Comparison of ENCODE assay signal across 8 mouse cellular contexts in genomic region chr17:32163910-32164650, GRCm38 (mm10). TPM values are rescaled to one million over a fixed set of nuclear protein-coding genes. Genes with fewer than 3 reads are reported as not detected.
DNase-seq lines count a peak whose midpoint lies in the region; ATAC-seq lines count a peak whose summit lies in the region.

No protein-coding gene starts in this region.

- peak overlapping the region; percentile 21; the same call in 1 of the 2 replicates for H3K4me2 ChIP-seq in heart, embryonic 15.5 days
- no peak overlapping the region for H3K4me2 ChIP-seq in heart, embryonic 11.5 days
- peak overlapping the region; percentile 22 for H3K4me2 ChIP-seq in embryonic facial prominence, embryonic 12.5 days (replicated peaks)
- H3K4me2 ChIP-seq in neural tube, embryonic 12.5 days (replicated peaks) = peak overlapping the region; percentile 94

- WGBS in heart, embryonic 15.5 days = 53% methylated on average over 6 of the region's 6 CpGs
- 64% methylated on average over 6 of the region's 6 CpGs for WGBS in heart, embryonic 11.5 days (ENCODE audit: insufficient replicate concordance)
- 60% methylated on average over 6 of the region's 6 CpGs for WGBS in embryonic facial prominence, embryonic 12.5 days
- WGBS in limb, embryonic 10.5 days = 76% methylated on average over 6 of the region's 6 CpGs
- WGBS in neural tube, embryonic 12.5 days = 66% methylated on average over 6 of the region's 6 CpGs

- no peaks in the 10 kb centered on the region for H3K36me3 ChIP-seq in heart, embryonic 15.5 days
- no peaks in the 10 kb centered on the region for H3K36me3 ChIP-seq in heart, embryonic 11.5 days (ENCODE audit: control insufficient read depth, insufficient read depth, low read length)
- no peaks in the 10 kb centered on the region for H3K36me3 ChIP-seq in embryonic facial prominence, embryonic 12.5 days
- peaks cover 33% of the 10 kb centered on the region for H3K36me3 ChIP-seq in limb, embryonic 10.5 days
- H3K36me3 ChIP-seq in neural tube, embryonic 12.5 days = no peaks in the 10 kb centered on the region; the same call in 1 of the 2 replicates

- peak overlapping the region; percentile 4; the same call in 1 of the 2 replicates for H3K4me3 ChIP-seq in heart, embryonic 15.5 days
- H3K4me3 ChIP-seq in heart, embryonic 11.5 days (ENCODE audit: low read depth, low read length) = no peak overlapping the region
- peak overlapping the region; percentile 2; the same call in 1 of the 2 replicates for H3K4me3 ChIP-seq in embryonic facial prominence, embryonic 12.5 days
- H3K4me3 ChIP-seq in limb, embryonic 10.5 days = 0 out of 2 replicates have a peak overlapping the region, but pooled peaks have one; percentile 12
- H3K4me3 ChIP-seq in neural tube, embryonic 12.5 days = no peak overlapping the region

- no peak; the same call in 1 of the 2 replicates for ATAC-seq in heart, embryonic 15.5 days (replicated peaks; ENCODE audit: insufficient number of reproducible peaks, insufficient read depth, low FRiP score, low read depth)
- no peak for ATAC-seq in heart, embryonic 11.5 days (replicated peaks; ENCODE audit: insufficient number of reproducible peaks, low FRiP score, low TSS enrichment)
- no peak for ATAC-seq in embryonic facial prominence, embryonic 12.5 days (ENCODE audit: insufficient number of reproducible peaks, insufficient read depth, low FRiP score, low TSS enrichment)
- no peak for ATAC-seq in neural tube, embryonic 12.5 days (ENCODE audit: low FRiP score, low read depth)

- DNase-seq in limb, embryonic 10.5 days (ENCODE audit: low spot score) = no peak
- no peak for DNase-seq in layer of hippocampus, postnatal 25 days (ENCODE audit: extremely low spot score in 1 of 2, low spot score in 1 of 2)
- DNase-seq in urinary bladder, postnatal 36 days (ENCODE audit: low spot score in 2 of 2) = no peak
- DNase-seq in right cerebral cortex, postnatal 36 days (ENCODE audit: low spot score in 2 of 2) = no peak

- peak overlapping the region; percentile 52; the same call in 1 of the 2 replicates for H3K27ac ChIP-seq in heart, embryonic 15.5 days
- H3K27ac ChIP-seq in heart, embryonic 11.5 days (ENCODE audit: low read depth, low read length) = no peak overlapping the region
- H3K27ac ChIP-seq in embryonic facial prominence, embryonic 12.5 days = 0 out of 2 replicates have a peak overlapping the region, but pooled peaks have one; percentile 41
- H3K27ac ChIP-seq in limb, embryonic 10.5 days = peak overlapping the region; percentile 12; the same call in 1 of the 2 replicates
- H3K27ac ChIP-seq in neural tube, embryonic 12.5 days = no peak overlapping the region

- H3K9ac ChIP-seq in heart, embryonic 15.5 days = no peak overlapping the region
- H3K9ac ChIP-seq in heart, embryonic 11.5 days (ENCODE audit: low read depth, low read length) = no peak overlapping the region
- no peak overlapping the region; the same call in 1 of the 2 replicates for H3K9ac ChIP-seq in embryonic facial prominence, embryonic 12.5 days
- no peak overlapping the region for H3K9ac ChIP-seq in neural tube, embryonic 12.5 days

- peaks cover 31% of the 10 kb centered on the region for H3K4me1 ChIP-seq in heart, embryonic 15.5 days (replicated peaks)
- H3K4me1 ChIP-seq in heart, embryonic 11.5 days (ENCODE audit: control insufficient read depth, insufficient read depth, low read length) = peaks cover 18% of the 10 kb centered on the region
- H3K4me1 ChIP-seq in embryonic facial prominence, embryonic 12.5 days = peaks cover 34% of the 10 kb centered on the region
- peaks cover 55% of the 10 kb centered on the region for H3K4me1 ChIP-seq in limb, embryonic 10.5 days
- peaks cover 47% of the 10 kb centered on the region for H3K4me1 ChIP-seq in neural tube, embryonic 12.5 days

- H3K9me3 ChIP-seq in heart, embryonic 15.5 days (replicated peaks) = no peaks in the 10 kb centered on the region
- H3K9me3 ChIP-seq in heart, embryonic 11.5 days (replicated peaks; ENCODE audit: control insufficient read depth, low read length) = no peaks in the 10 kb centered on the region
- H3K9me3 ChIP-seq in embryonic facial prominence, embryonic 12.5 days = no peaks in the 10 kb centered on the region
- H3K9me3 ChIP-seq in limb, embryonic 10.5 days (replicated peaks) = no peaks in the 10 kb centered on the region
- no peaks in the 10 kb centered on the region for H3K9me3 ChIP-seq in neural tube, embryonic 12.5 days

- H3K27me3 ChIP-seq in heart, embryonic 15.5 days = peaks cover 13% of the 10 kb centered on the region; the same call in 1 of the 2 replicates
- peaks cover 7% of the 10 kb centered on the region for H3K27me3 ChIP-seq in heart, embryonic 11.5 days (ENCODE audit: control insufficient read depth, insufficient read depth, low read length)
- no peaks in the 10 kb centered on the region for H3K27me3 ChIP-seq in embryonic facial prominence, embryonic 12.5 days
- peaks cover 20% of the 10 kb centered on the region for H3K27me3 ChIP-seq in limb, embryonic 10.5 days (ENCODE audit: low read depth, poor library complexity, severe bottlenecking)
- no peaks in the 10 kb centered on the region for H3K27me3 ChIP-seq in neural tube, embryonic 12.5 days (replicated peaks)

RNA-seq across cellular contexts. Expression of gene Notch3, which starts 2.6 kb away (rescaled TPM):
- 6.4 and 13.0 TPM in 2 replicates for polyA plus RNA-seq in heart, embryonic 15.5 days (2015; fragmentation: Nextera tagmentation; extraction: Ambion mirVana)
- 6.8 and 6.9 TPM in 2 replicates for polyA plus RNA-seq in heart, embryonic 11.5 days (2014; fragmentation: Nextera tagmentation; extraction: Ambion mirVana)
- polyA plus RNA-seq in embryonic facial prominence, embryonic 12.5 days (2016; fragmentation: Nextera tagmentation; extraction: Ambion mirVana) = 22.1 and 23.0 TPM in 2 replicates
- polyA plus RNA-seq in limb, embryonic 10.5 days (2016; fragmentation: Nextera tagmentation; extraction: Ambion mirVana) = 23.8 and 32.1 TPM in 2 replicates
- polyA plus RNA-seq in neural tube, embryonic 12.5 days (2016; fragmentation: Nextera tagmentation; extraction: Ambion mirVana) = 17.3 and 17.4 TPM in 2 replicates
- 10 to 100 TPM in 1 of 2 experiments, 1 to 10 TPM in 1; 7.0 to 10.3 TPM for total RNA-seq in layer of hippocampus, postnatal 25 days (2021)

RNA-seq across cellular contexts. Expression of gene Ephx3, which starts 25.3 kb away (rescaled TPM):
- 0.30 and 0.34 TPM in 2 replicates for polyA plus RNA-seq in heart, embryonic 15.5 days (2015; fragmentation: Nextera tagmentation; extraction: Ambion mirVana)
- polyA plus RNA-seq in heart, embryonic 11.5 days (2014; fragmentation: Nextera tagmentation; extraction: Ambion mirVana) = not detected in 2 replicates
- polyA plus RNA-seq in embryonic facial prominence, embryonic 12.5 days (2016; fragmentation: Nextera tagmentation; extraction: Ambion mirVana) = 0.23 and 0.27 TPM in 2 replicates
- polyA plus RNA-seq in limb, embryonic 10.5 days (2016; fragmentation: Nextera tagmentation; extraction: Ambion mirVana) = 0.11 TPM in 1 of 2 replicates, not detected in the other
- polyA plus RNA-seq in neural tube, embryonic 12.5 days (2016; fragmentation: Nextera tagmentation; extraction: Ambion mirVana) = 0.08 TPM in 1 of 2 replicates, not detected in the other
- under 1 TPM; 0.49 to 0.75 TPM for total RNA-seq in layer of hippocampus, postnatal 25 days (2021)

Comparison
In these comparisons a context has a peak if more than half of its experiments do, and no peak if none do; other contexts are left out.
1. H3K27ac ChIP-seq: peak in heart, embryonic 15.5 days (single experiment), embryonic facial prominence, embryonic 12.5 days (single experiment) and limb, embryonic 10.5 days (single experiment); none in heart, embryonic 11.5 days (single experiment) and neural tube, embryonic 12.5 days (single experiment).
2. H3K4me3 ChIP-seq: peak in heart, embryonic 15.5 days (single experiment), embryonic facial prominence, embryonic 12.5 days (single experiment) and limb, embryonic 10.5 days (single experiment); none in heart, embryonic 11.5 days (single experiment) and neural tube, embryonic 12.5 days (single experiment).